Mouse (Mus musculus) cerebellum, postnatal 14 days (tissue): Measurements from ENCODE around the gene Map7d2.

Experiments used
- DNase-seq, 2 experiments: peaks; one replicate each; pipeline ENCODE4 v3.0.0; 2021; ENCODE audit warnings: mixed read lengths in 2 of 2

The Map7d2 gene

GRCm38 (mm10) chrX:159510716-159511051, 96.3 kb downstream of the Map7d2 start:
- no peak for DNase-seq

GRCm38 (mm10) chrX:159515599-159515998, 101.2 kb downstream of the Map7d2 start:
- no peak for DNase-seq

GRCm38 (mm10) chrX:159521780-159522179, 107.4 kb downstream of the Map7d2 start:
- no peak for DNase-seq

GRCm38 (mm10) chrX:159522651-159523050, 108.3 kb downstream of the Map7d2 start:
- no peak for DNase-seq

GRCm38 (mm10) chrX:159526388-159526787, 112.0 kb downstream of the Map7d2 start, which contains the start of gene Bclaf3:
TSS of gene Bclaf3 (plus strand) at chrX:159526688.
- DNase-seq = no peak

- DNase-seq = peak; percentile 95 to 97
Observed at GRCm38 (mm10) chrX:159532427-159532810, 118.0 kb downstream of the Map7d2 start.

GRCm38 (mm10) chrX:159532811-159533462, 118.6 kb downstream of the Map7d2 start:
- peak in 1 of 2 experiments; percentile 68 for DNase-seq

GRCm38 (mm10) chrX:159541936-159542335, 127.6 kb downstream of the Map7d2 start:
- DNase-seq = no peak

GRCm38 (mm10) chrX:159547093-159547492, 132.7 kb downstream of the Map7d2 start:
- DNase-seq = no peak
